Mouse (Mus musculus) megakaryocyte progenitor cell, adult 5-6 weeks (primary cell): ENCODE measurements at regions not wholly inside any gene's neighbourhood (a gene's known extent, or its start where the extent isn't known, plus 50 kb on each side); places are given as distances from the start of the nearest gene placed in this dataset.

Experiments
- ATAC-seq: replicated peaks from 2 replicates; pipeline ENCODE4 v1.8.0; 2016; ENCODE audit warnings: mild to moderate bottlenecking, moderate TSS enrichment, inconsistent platforms; ENCODE audit not compliant: poor library complexity

DNA sequence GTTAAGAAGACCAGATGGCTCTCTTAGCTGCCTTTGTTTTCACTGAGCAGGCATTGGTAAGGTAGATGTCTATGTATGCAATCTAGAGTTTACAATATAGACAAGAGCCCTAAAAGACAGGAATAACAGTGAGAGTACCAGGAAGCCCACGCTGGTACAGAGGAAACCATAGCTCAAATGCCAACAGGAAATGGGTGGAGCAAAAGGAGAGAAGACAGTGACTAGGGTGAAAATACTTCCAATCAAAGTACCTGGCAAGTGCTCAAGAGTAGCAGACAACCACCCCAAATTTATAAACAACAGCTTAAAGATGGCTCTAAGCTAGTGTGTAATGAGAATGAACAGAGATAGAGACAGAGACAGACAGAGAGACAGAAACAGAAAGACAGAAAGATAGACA lies 151.5 kb upstream of the Negr1 start:
- ATAC-seq = peak; percentile 66

DNA sequence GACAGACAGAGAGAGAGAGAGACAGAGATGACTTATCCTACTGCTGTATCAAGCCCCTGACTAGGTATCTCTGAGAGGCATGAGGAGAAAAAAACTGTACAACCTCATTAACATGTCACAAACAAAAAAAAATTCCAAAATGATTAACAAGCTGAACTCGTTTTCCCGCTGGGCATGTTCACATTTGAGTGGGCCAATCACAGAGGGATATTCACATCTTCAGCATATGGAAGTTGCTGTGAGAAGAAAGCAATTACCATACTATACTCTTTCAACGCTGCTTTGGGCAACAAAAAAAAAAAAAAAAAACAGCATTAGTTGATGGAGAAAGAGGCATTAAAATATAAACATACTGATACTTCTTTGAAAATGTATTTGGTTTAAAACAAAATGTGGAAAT lies 148.8 kb upstream of the Negr1 start:
- no peak for ATAC-seq

DNA sequence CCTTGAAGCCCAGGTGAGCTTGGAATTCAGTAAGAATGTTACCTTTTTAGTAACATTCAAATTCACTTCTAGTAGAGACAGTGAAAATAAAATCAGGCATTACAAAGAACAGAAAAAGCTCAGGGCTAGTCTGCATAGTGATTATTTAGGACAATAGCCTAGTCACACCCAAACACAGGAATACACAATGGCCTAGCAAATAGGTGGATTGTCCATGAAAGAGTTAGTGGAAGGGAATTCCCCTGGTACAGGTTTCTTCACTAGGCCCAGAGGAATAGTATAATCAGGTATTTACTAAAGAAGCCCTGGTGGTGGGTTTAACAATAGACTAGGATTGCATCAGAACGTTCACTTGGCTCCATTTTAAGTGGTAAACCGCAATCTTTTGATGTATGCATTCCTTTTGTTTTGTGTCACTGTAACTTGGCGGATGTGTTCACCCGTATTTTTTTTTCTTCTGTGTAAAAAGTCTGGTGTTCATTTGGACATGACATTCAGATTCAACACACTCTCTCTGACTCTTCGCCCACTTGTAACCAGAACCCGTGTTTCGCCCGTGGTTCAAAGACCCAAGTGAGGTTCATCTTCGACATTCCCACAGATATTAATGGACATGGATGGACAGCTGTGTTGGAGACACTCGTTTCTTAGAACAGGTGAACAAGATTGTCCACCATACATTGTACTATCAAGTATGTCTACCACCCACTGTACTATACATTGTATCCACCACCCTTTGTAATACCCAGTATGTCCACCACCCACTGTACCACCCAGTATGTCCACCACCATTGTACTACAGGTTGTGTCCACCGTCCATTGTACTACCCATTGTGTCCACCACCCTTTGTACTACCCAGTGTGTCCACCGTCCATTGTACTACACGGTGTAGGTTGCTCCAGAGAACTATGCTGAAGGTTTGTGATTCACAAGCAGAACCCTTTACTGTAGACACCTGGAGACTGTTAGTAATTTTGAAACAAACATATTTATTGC lies 146.9 kb upstream of the Negr1 start:
- no peak for ATAC-seq

DNA sequence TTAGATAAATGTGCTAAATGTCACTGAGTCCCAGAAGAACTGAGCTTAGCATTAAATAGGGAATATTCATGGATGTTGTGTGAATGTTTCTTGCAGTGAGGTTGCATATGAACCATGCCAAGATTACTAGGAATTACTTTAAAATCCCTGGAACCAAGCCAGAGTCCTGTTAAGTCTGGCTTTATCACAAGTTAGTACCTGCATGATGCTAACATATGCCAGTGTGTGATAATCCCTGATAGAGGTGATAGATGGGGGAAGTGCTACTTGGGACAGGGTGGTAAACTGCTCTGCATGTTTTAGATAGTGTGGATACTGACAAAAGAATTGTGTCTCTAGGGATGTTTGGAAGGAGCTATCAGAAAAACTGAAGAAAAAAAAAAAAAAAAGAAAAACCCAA lies 143.5 kb upstream of the Negr1 start:
- no peak for ATAC-seq

DNA sequence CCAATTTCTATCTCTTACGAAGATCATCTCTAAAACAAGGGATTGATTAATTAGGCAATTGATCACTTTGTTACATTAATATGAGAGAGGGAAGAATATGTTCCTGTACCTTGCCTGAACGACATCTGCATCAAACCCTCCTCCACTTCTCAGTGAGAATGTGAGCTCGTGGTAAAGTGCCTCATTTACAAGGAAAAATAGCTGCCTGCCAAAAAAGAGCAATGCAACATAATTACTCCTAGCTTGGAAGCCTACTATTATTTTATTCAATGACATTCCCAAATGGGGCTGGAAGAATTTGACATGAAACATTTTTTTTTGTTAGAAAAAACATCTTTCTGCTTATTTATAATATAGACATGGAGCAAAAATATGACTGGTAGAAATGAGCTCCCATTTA lies 138.5 kb upstream of the Negr1 start:
- no peak for ATAC-seq

DNA sequence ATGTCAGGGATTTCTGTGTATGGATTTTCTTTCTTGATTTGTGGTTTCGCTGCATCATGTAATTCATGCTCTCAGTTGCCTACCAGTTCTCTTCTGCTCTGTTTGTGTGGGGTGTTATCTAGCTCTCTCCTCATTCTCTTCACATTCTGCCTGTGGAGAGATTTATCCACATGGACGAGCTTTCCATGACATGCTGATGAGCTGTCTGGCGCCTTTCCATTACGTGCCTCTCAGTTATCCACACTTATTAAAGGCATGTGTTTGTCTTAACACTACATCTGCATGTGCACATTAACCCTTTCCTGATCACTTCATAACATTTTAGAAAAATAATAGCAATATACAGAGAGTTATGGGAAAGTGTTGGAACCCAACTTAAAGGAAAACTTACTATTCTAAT lies 106.6 kb upstream of the Negr1 start:
- ATAC-seq = no peak

DNA sequence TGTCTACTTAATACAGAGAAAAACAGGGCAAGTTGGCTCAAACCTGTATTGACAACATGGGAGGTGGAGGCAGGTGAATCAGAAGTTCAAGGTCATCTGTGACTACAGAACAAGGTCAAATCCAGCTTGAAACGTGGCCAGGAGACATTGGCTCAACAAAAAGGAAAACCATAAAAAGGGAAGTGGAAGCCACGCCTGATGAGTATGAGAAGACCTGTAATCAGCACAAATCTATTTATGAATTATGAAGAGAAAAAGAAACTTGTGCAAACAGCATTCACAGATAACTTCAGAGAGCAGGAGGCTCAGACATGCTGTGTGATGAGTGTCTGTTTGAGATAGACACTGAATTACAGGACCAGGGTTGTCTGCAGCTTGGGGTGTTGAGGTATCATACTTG lies 98.3 kb upstream of the Negr1 start:
- peak; percentile 79 for ATAC-seq

DNA sequence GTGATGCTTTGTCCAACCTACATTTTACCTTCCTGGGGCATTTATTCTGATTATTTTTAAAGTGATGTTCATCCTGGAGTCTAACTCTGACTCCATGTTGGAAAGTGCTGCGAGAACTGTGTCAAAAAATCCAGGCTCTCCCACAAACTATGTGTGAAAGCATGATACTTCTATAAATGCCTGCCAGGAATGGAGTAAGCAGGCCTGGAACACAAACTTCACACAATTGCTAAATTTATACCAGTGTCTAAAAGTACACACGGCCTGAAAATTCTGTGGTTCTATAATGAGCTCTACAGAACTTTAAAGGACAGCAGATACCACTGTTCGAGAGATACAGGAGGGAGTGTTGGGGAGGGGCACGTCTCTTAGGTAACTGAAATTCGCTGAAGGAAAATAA lies 96.0 kb upstream of the Negr1 start:
- ATAC-seq = no peak

GRCm38 (mm10) chr3:156472665-156473064 lies 88.9 kb upstream of the Negr1 start:
- no peak for ATAC-seq
